Mouse (Mus musculus) forebrain, embryonic 16.5 days (tissue): ENCODE results near the gene Frmpd4. TPM values are rescaled to one million over a fixed set of nuclear protein-coding genes. Genes with fewer than 3 reads are reported as not detected.

ENCODE experiments used
- ATAC-seq: fragments of 200-750 bp; cut with Nextera tagmentation; 2 replicates; pipeline ENCODE4 v1.8.0; 2017; ENCODE audit warnings: mild to moderate bottlenecking, moderate library complexity
- H3K27ac ChIP-seq: fragments of 300-500 bp; sonication (generic); 2 replicates; pipeline ENCODE4 v1.5.1; 2014; ENCODE audit warnings: low read length, control low read depth
- H3K27me3 ChIP-seq: fragments of 300-500 bp; sonication (generic); replicated peaks from 2 replicates; pipeline ENCODE4 v1.6.1; 2014; ENCODE audit warnings: low read length; ENCODE audit not compliant: control insufficient read depth, insufficient read depth
- H3K36me3 ChIP-seq: fragments of 300-500 bp; sonication (generic); 2 replicates; pipeline ENCODE4 v1.6.1; 2014; ENCODE audit not compliant: control insufficient read depth, insufficient read depth
- H3K4me1 ChIP-seq: fragments of 300-500 bp; sonication (generic); replicated peaks from 2 replicates; pipeline ENCODE4 v1.6.1; 2014; ENCODE audit warnings: low read length; ENCODE audit not compliant: control insufficient read depth, insufficient read depth
- H3K4me2 ChIP-seq: fragments of 300-500 bp; sonication (generic); 2 replicates; pipeline ENCODE4 v1.6.1; 2014; ENCODE audit warnings: mild to moderate bottlenecking, low read length, control low read depth
- H3K4me3 ChIP-seq: fragments of 300-500 bp; sonication (generic); replicated peaks from 2 replicates; pipeline ENCODE4 v1.5.1; 2014; ENCODE audit warnings: mild to moderate bottlenecking, low read length, control low read depth
- H3K9ac ChIP-seq: fragments of 300-500 bp; sonication (generic); replicated peaks from 2 replicates; pipeline ENCODE4 v1.6.1; 2014; ENCODE audit warnings: low read depth, low read length, control low read depth
- H3K9me3 ChIP-seq: fragments of 300-500 bp; sonication (generic); 2 replicates; pipeline ENCODE4 v1.6.1; 2016; ENCODE audit warnings: low read length; ENCODE audit not compliant: control insufficient read depth
- WGBS: fragments of 180-500 bp; shearing (Covaris S2); extraction: QIAGEN DNeasy Blood & Tissue Kit; methylation state at CpG from one replicate; pipeline ENCODE4 v1.1.7; 2014; 5-methylcytosine and 5-hydroxymethylcytosine counted together
- polyA plus RNA-seq: library from polyadenylated mRNA; unstranded; fragments of >200 nt; fragmentation: Nextera tagmentation; extraction: Ambion mirVana; gene quantifications from 2 replicates; pipeline ENCODE4 v1.2.1, GENCODE M21; 2015

Frmpd4 gene
- polyA plus RNA-seq, 1 experiment from 2014 or later = 1.1 TPM

- no peak for ATAC-seq
- WGBS = 97% methylated on average over 2 of the region's 2 CpGs
- no peak overlapping the region for H3K9ac ChIP-seq
Observed at GRCm38 (mm10) chrX:168403512-168403911, 173.5 kb downstream of the Frmpd4 start.

GRCm38 (mm10) chrX:168350431-168350830, 226.6 kb downstream of the Frmpd4 start:
- no peaks in the 10 kb centered on the region for H3K9me3 ChIP-seq
- H3K4me2 ChIP-seq = no peak overlapping the region
- H3K27me3 ChIP-seq = no peaks in the 10 kb centered on the region
- H3K4me3 ChIP-seq = no peak overlapping the region
- no peaks in the 10 kb centered on the region for H3K36me3 ChIP-seq
- 86% methylated on average over 2 of the region's 2 CpGs for WGBS
- no peak for ATAC-seq
- no peak overlapping the region for H3K9ac ChIP-seq
- no peak overlapping the region for H3K27ac ChIP-seq
- H3K4me1 ChIP-seq = no peaks in the 10 kb centered on the region

More at GRCm38 (mm10) chrX:168403512-168403911, 173.5 kb downstream of the Frmpd4 start:
- Histone ChIP-seq H3K9me3 (no peaks in the 10 kb centered on the region), H3K4me2 (no peak overlapping the region), H3K27ac (no peak overlapping the region), H3K27me3 (no peaks in the 10 kb centered on the region), H3K36me3 (no peaks in the 10 kb centered on the region), H3K4me1 (no peaks in the 10 kb centered on the region), H3K4me3 (no peak overlapping the region)

- H3K4me1 ChIP-seq = no peaks in the 10 kb centered on the region
- H3K4me3 ChIP-seq = no peak overlapping the region
- H3K27me3 ChIP-seq = no peaks in the 10 kb centered on the region
- 80% methylated on average over 5 of the region's 5 CpGs for WGBS
- H3K36me3 ChIP-seq = no peaks in the 10 kb centered on the region
- no peak overlapping the region for H3K4me2 ChIP-seq
- no peak for ATAC-seq
- no peak overlapping the region for H3K9ac ChIP-seq
- no peaks in the 10 kb centered on the region for H3K9me3 ChIP-seq
- H3K27ac ChIP-seq = no peak overlapping the region
Observed at GRCm38 (mm10) chrX:168349320-168350225, 227.5 kb downstream of the Frmpd4 start.

GRCm38 (mm10) chrX:168338212-168338611, 238.8 kb downstream of the Frmpd4 start:
- no peak overlapping the region for H3K4me2 ChIP-seq
- no peaks in the 10 kb centered on the region for H3K36me3 ChIP-seq
- H3K27ac ChIP-seq = no peak overlapping the region
- H3K9ac ChIP-seq = no peak overlapping the region
- no peak overlapping the region for H3K4me3 ChIP-seq
- ATAC-seq = no peak
- no peaks in the 10 kb centered on the region; the same call in 1 of the 2 replicates for H3K27me3 ChIP-seq
- H3K9me3 ChIP-seq = no peaks in the 10 kb centered on the region
- no peaks in the 10 kb centered on the region for H3K4me1 ChIP-seq

- no peaks in the 10 kb centered on the region for H3K4me1 ChIP-seq
Observed at GRCm38 (mm10) chrX:168325161-168325560, 251.9 kb downstream of the Frmpd4 start.

GRCm38 (mm10) chrX:168312158-168312557, 264.9 kb downstream of the Frmpd4 start:
- no peaks in the 10 kb centered on the region for H3K27me3 ChIP-seq
- no peak overlapping the region for H3K9ac ChIP-seq
- no peaks in the 10 kb centered on the region for H3K4me1 ChIP-seq
- WGBS = 92% methylated on average over 1 of the region's 1 CpGs
- ATAC-seq = no peak
- no peaks in the 10 kb centered on the region for H3K36me3 ChIP-seq
- no peak overlapping the region for H3K4me2 ChIP-seq
- H3K9me3 ChIP-seq = no peaks in the 10 kb centered on the region
- H3K4me3 ChIP-seq = no peak overlapping the region
- no peak overlapping the region for H3K27ac ChIP-seq

More at GRCm38 (mm10) chrX:168325161-168325560, 251.9 kb downstream of the Frmpd4 start:
- Histone ChIP-seq H3K9me3 (no peaks in the 10 kb centered on the region), H3K4me2 (no peak overlapping the region), H3K27me3 (no peaks in the 10 kb centered on the region; the same call in 1 of the 2 replicates), H3K4me3 (no peak overlapping the region), H3K9ac (no peak overlapping the region), H3K27ac (no peak overlapping the region), H3K36me3 (no peaks in the 10 kb centered on the region)
- no peak for ATAC-seq
- 88% methylated on average over 3 of the region's 3 CpGs for WGBS

GRCm38 (mm10) chrX:168310143-168310542, 266.9 kb downstream of the Frmpd4 start:
- H3K27me3 ChIP-seq = no peaks in the 10 kb centered on the region
- H3K4me3 ChIP-seq = no peak overlapping the region
- no peak for ATAC-seq
- no peaks in the 10 kb centered on the region for H3K36me3 ChIP-seq
- no peak overlapping the region for H3K9ac ChIP-seq
- H3K4me1 ChIP-seq = no peaks in the 10 kb centered on the region
- H3K27ac ChIP-seq = no peak overlapping the region
- no peak overlapping the region for H3K4me2 ChIP-seq
- 5% methylated on average over 1 of the region's 1 CpGs for WGBS
- H3K9me3 ChIP-seq = no peaks in the 10 kb centered on the region

- ATAC-seq = no peak
- Histone ChIP-seq H3K27me3 (no peaks in the 10 kb centered on the region), H3K36me3 (no peaks in the 10 kb centered on the region), H3K4me1 (no peaks in the 10 kb centered on the region), H3K27ac (no peak overlapping the region), H3K4me3 (no peak overlapping the region), H3K4me2 (no peak overlapping the region), H3K9ac (no peak overlapping the region), H3K9me3 (no peaks in the 10 kb centered on the region)
- 95% methylated on average over 3 of the region's 3 CpGs for WGBS
Observed at GRCm38 (mm10) chrX:168292506-168292905, 284.5 kb downstream of the Frmpd4 start.

- ATAC-seq = no peak
- Histone ChIP-seq H3K4me2 (no peak overlapping the region), H3K27ac (no peak overlapping the region), H3K27me3 (no peaks in the 10 kb centered on the region), H3K4me3 (no peak overlapping the region), H3K4me1 (no peaks in the 10 kb centered on the region), H3K36me3 (no peaks in the 10 kb centered on the region), H3K9ac (no peak overlapping the region), H3K9me3 (no peaks in the 10 kb centered on the region)
- 86% methylated on average over 3 of the region's 3 CpGs for WGBS
Observed at GRCm38 (mm10) chrX:168207034-168207433, 370.0 kb downstream of the Frmpd4 start.
